Mouse (Mus musculus): Measurements from ENCODE around the gene Atrnl1.

GRCm38 (mm10) chr19:57589516-57589915, 21.3 kb upstream of the Atrnl1 start:
- no peak for TF ChIP-seq MAFK (IDR thresholded peaks at IDR 0.05; ENCODE audit: insufficient read depth, low read depth, low read length)
- no peak for TF ChIP-seq HCFC1 (IDR thresholded peaks at IDR 0.05; ENCODE audit: borderline replicate concordance, insufficient read depth, low read length)
- TF ChIP-seq CHD2 (IDR thresholded peaks at IDR 0.05; ENCODE audit: low read depth, low read length): no peak
- no peak for TF ChIP-seq ZC3H11A (IDR thresholded peaks at IDR 0.05; ENCODE audit: borderline replicate concordance, low read depth, low read length)
- no peak for TF ChIP-seq ZNF384 (IDR thresholded peaks at IDR 0.05; ENCODE audit: low read depth, low read length)
